Mouse (Mus musculus) ES-E14 (cell line): Measurements from ENCODE around the gene Ptger2. TPM values are rescaled to one million over a fixed set of nuclear protein-coding genes. Genes with fewer than 3 reads are reported as not detected.

Experiments used
- DNase-seq: peaks from one replicate; pipeline ENCODE4 v3.0.0-alpha.2; 2013; ENCODE audit warnings: low read depth, low spot score
- H3K27ac ChIP-seq: 2 replicates; pipeline ENCODE4 v1.5.1; 2012; ENCODE audit warnings: low read depth, mild to moderate bottlenecking, low read length, moderate library complexity, mixed read lengths; ENCODE audit not compliant: poor library complexity, insufficient read depth, severe bottlenecking
- H3K36me3 ChIP-seq: 2 replicates; pipeline ENCODE4 v1.6.1; 2012; ENCODE audit warnings: mild to moderate bottlenecking, low read length, moderate library complexity, mixed read lengths; ENCODE audit not compliant: control insufficient read depth, poor library complexity, insufficient read depth, severe bottlenecking
- H3K4me1 ChIP-seq, 2 experiments: fragments of 150-350 bp in 1 of 2; sonication (generic) in 1 of 2; 2 replicates each; pipeline ENCODE4 v1.6.1; 2012; ENCODE audit warnings: low read length in 2 of 2, mild to moderate bottlenecking in 1 of 2, mixed read lengths in 1 of 2; ENCODE audit not compliant: control insufficient read depth in 2 of 2, insufficient read depth in 2 of 2, poor library complexity in 1 of 2
- H3K4me3 ChIP-seq, 2 experiments: fragments of 150-350 bp in 1 of 2; sonication (generic) in 1 of 2; 2 replicates each; pipeline ENCODE4 v1.5.1; 2012; ENCODE audit warnings: low read length in 2 of 2, low read depth in 1 of 2, mild to moderate bottlenecking in 1 of 2, mixed read lengths in 1 of 2; ENCODE audit not compliant: insufficient read depth in 1 of 2, poor library complexity in 1 of 2, severe bottlenecking in 1 of 2
- H3K9ac ChIP-seq: 2 replicates; pipeline ENCODE4 v1.6.1; 2012; ENCODE audit warnings: low read depth, mild to moderate bottlenecking, low read length, mixed read lengths; ENCODE audit not compliant: poor library complexity, insufficient read depth, severe bottlenecking
- H3K9me3 ChIP-seq: fragments of 150-350 bp; sonication (generic); 2 replicates; pipeline ENCODE4 v1.6.1; 2012; ENCODE audit warnings: low read depth, mild to moderate bottlenecking, low read length; ENCODE audit not compliant: control insufficient read depth, insufficient read depth
- HCFC1 ChIP-seq: IDR thresholded peaks from 2 replicates; pipeline ENCODE4 v1.6.1; 2012; ENCODE audit warnings: low read length, inconsistent platforms, borderline replicate concordance; ENCODE audit not compliant: insufficient read depth
- in situ Hi-C, 2 experiments: fragments of 600-800 bp; cut with MboI; formaldehyde crosslinking; loops; one replicate each; pipeline ENCODE4 v1.15.1; 2025; ENCODE audit warnings: low sequenced_read_pairs in 2 of 2, inconsistent platforms in 1 of 2; ENCODE audit not compliant: unreplicated experiment in 2 of 2
- total RNA-seq: library from RNA; depleted of rRNA; stranded (reverse); fragments of 300-350 nt; gene quantifications from 2 replicates; pipeline ENCODE4 v1.2.3, GENCODE M21; 2012; rRNA removed

The Ptger2 gene
- total RNA-seq, 1 experiment = 0.18 TPM

- Histone ChIP-seq H3K27ac (no peak overlapping the region), H3K4me1 (no peaks in the 10 kb centered on the region), H3K9me3 (no peaks in the 10 kb centered on the region), H3K9ac (no peak overlapping the region), H3K36me3 (no peaks in the 10 kb centered on the region), H3K4me3 (no peak overlapping the region)
- no peak for TF ChIP-seq HCFC1
- no peak for DNase-seq
- in situ Hi-C loops = no loop called here
Observed at GRCm38 (mm10) chr14:45051116-45051515, 63.1 kb downstream of the Ptger2 start.

Other genes starting within 250 kb of the Ptger2 start
- not detected in 2 replicates for gene Gm8267, start 237.9 kb upstream of the Ptger2 start, total RNA-seq
- gene Ptgdr, start 128.8 kb upstream of the Ptger2 start, total RNA-seq = not detected in 2 replicates
- gene Gpr137c, start 231.5 kb downstream of the Ptger2 start, total RNA-seq = 0.31 and 0.74 TPM in 2 replicates
- gene Txndc16, start 232.1 kb downstream of the Ptger2 start, total RNA-seq = 3.2 and 5.4 TPM in 2 replicates